Mouse (Mus musculus) megakaryocyte, embryonic 14.5 days (primary cell): Measurements from ENCODE around the gene Dact2.

Experiments used
- FLI1 ChIP-seq: IDR thresholded peaks from 2 replicates; pipeline ENCODE4 v1.6.1; 2012; ENCODE audit warnings: low read length, inconsistent platforms, mixed read lengths
- GATA1 ChIP-seq: IDR thresholded peaks from 3 replicates; pipeline ENCODE4 v1.6.1; 2012; ENCODE audit warnings: mixed read lengths, low read length, inconsistent platforms, borderline replicate concordance

- TF ChIP-seq GATA1 (no peak), FLI1 (no peak)
Observed at GRCm38 (mm10) chr17:14203121-14203941, 773 bp downstream of the Dact2 start.
